ENCODE assay signal across 24 mouse cellular contexts in the genomic region with DNA sequence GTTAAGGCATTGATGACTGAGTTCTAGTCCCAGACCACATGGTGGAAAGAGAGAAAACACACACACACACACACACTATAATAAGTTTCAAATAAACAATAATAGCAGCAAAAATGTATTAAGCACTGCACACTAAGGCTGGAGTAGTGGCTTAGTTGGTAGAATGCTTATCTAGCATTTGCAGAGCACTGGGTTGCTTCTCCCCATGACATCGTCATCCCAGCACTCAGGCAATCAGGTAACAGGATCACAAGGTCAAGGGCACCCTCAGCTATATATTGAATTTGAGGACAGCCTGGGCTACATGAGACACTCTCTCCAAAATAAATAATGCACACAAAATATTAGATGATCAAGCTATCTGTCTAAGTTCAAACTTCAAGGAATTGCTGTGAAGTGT. TPM values are rescaled to one million over a fixed set of nuclear protein-coding genes. Genes with fewer than 3 reads are reported as not detected.
DNase-seq lines count a peak whose midpoint lies in the region; ATAC-seq lines count a peak whose summit lies in the region.
"Had no signal": no experiment of that assay in that cellular context is flagged by ENCODE, and none has a peak within 500 bp of the region (broad histone marks: within the 10 kb centered on the region; RNA-seq: fewer than 3 reads in every experiment).

No protein-coding gene starts in this region.

- peak; percentile 45 for DNase-seq in heart, adult 11 months
- no peak for DNase-seq in heart, adult 18-20 months
- DNase-seq in spleen, postnatal 36 days (ENCODE audit: low spot score in 2 of 2), result peak; percentile 24 to 61
- no peak for DNase-seq in spleen, adult 12 weeks (ENCODE audit: low spot score)
- DNase-seq in kidney, postnatal 36 days, result no peak
- DNase-seq in kidney, adult 11 months, result no peak
- DNase-seq in kidney, adult 18-20 months, result no peak
- DNase-seq: adrenal gland, postnatal 10 days; cerebellum, adult 18-20 months; cerebellum, postnatal 36 days; gastrocnemius, postnatal 14 days; kidney, adult 8-10 months; kidney, postnatal 25 days; layer of hippocampus, adult 9-11 months; left cerebral cortex, postnatal 4 days; lung, postnatal 14 days; right cerebral cortex, postnatal 4 days; thymus, postnatal 25 days had no signal

- peak overlapping the region; percentile 60 for H3K4me3 ChIP-seq in liver, embryonic 12.5 days
- H3K4me3 ChIP-seq: embryonic facial prominence, embryonic 15.5 days; forebrain, embryonic 13.5 days; left cerebral cortex, adult 2 months; midbrain, embryonic 10.5 days had no signal

- 28% methylated on average over 1 of the region's 1 CpGs for WGBS in liver, embryonic 12.5 days (ENCODE audit: insufficient replicate concordance)

- peak overlapping the region; percentile 73 for H3K4me2 ChIP-seq in liver, embryonic 12.5 days
- H3K4me2 ChIP-seq: embryonic facial prominence, embryonic 15.5 days; forebrain, embryonic 13.5 days had no signal

- H3K9ac ChIP-seq in liver, embryonic 12.5 days, result peak overlapping the region; percentile 75
- H3K9ac ChIP-seq: embryonic facial prominence, embryonic 15.5 days; forebrain, embryonic 13.5 days had no signal

- peak overlapping the region; percentile 96 for H3K27ac ChIP-seq in liver, embryonic 12.5 days
- H3K27ac ChIP-seq: embryonic facial prominence, embryonic 15.5 days; forebrain, embryonic 13.5 days; left cerebral cortex, adult 2 months; midbrain, embryonic 10.5 days had no signal

- H3K27me3 ChIP-seq in liver, embryonic 12.5 days (replicated peaks), result no peaks in the 10 kb centered on the region
- H3K27me3 ChIP-seq: embryonic facial prominence, embryonic 15.5 days; forebrain, embryonic 13.5 days; Patski had no signal

- peaks cover 81% of the 10 kb centered on the region for H3K4me1 ChIP-seq in liver, embryonic 12.5 days
- H3K4me1 ChIP-seq: embryonic facial prominence, embryonic 15.5 days had no signal

- peaks cover 9% of the 10 kb centered on the region for H3K9me3 ChIP-seq in liver, embryonic 12.5 days (replicated peaks)
- H3K9me3 ChIP-seq: embryonic facial prominence, embryonic 15.5 days; forebrain, embryonic 13.5 days had no signal

- ATAC-seq in liver, embryonic 12.5 days, result peak; percentile 66
- ATAC-seq: forebrain, embryonic 13.5 days; Patski had no signal

- peaks cover 56% of the 10 kb centered on the region for H3K36me3 ChIP-seq in liver, embryonic 12.5 days
- H3K36me3 ChIP-seq: embryonic facial prominence, embryonic 15.5 days had no signal

RNA-seq across cellular contexts. Expression of a gene that starts 3.7 kb away (rescaled TPM):
- 100 to 1,000 TPM; 131 to 133 TPM for total RNA-seq in heart, adult 18-20 months (2021)
- 196 and 205 TPM in 2 replicates for polyA plus RNA-seq in liver, embryonic 12.5 days (2016; fragmentation: Nextera tagmentation; extraction: Ambion mirVana)

RNA-seq across cellular contexts. Expression of a gene that starts 28.1 kb away (rescaled TPM):
- 10 to 100 TPM; 89.0 to 93.4 TPM for total RNA-seq in heart, adult 18-20 months (2021)
- polyA plus RNA-seq in liver, embryonic 12.5 days (2016; fragmentation: Nextera tagmentation; extraction: Ambion mirVana), result 222 and 242 TPM in 2 replicates

RNA-seq across cellular contexts. Expression of a gene that starts 45.6 kb away (rescaled TPM):
- 100 to 1,000 TPM; 202 to 251 TPM for total RNA-seq in heart, adult 18-20 months (2021)
- 147 and 169 TPM in 2 replicates for polyA plus RNA-seq in liver, embryonic 12.5 days (2016; fragmentation: Nextera tagmentation; extraction: Ambion mirVana)

Comparison
In these comparisons a context has a peak if more than half of its experiments do, and no peak if none do; other contexts are left out.
1. DNase-seq: peak in heart, adult 11 months (single experiment) and spleen, postnatal 36 days (2 of 2); none in heart, adult 18-20 months (0 of 2), spleen, adult 12 weeks (single experiment), kidney, postnatal 36 days (0 of 2), kidney, adult 11 months (single experiment) and kidney, adult 18-20 months (single experiment).